Mouse (Mus musculus) embryonic fibroblast, embryonic 13.5 days (primary cell): ENCODE measurements around the gene Tspan32.

Experiments used
- CTCF ChIP-seq: IDR thresholded peaks from 2 replicates; pipeline ENCODE4 v1.5.1; 2011; ENCODE audit warnings: mild to moderate bottlenecking, control low read depth, low read length, moderate library complexity, borderline replicate concordance; ENCODE audit not compliant: insufficient read depth
- POLR2A ChIP-seq: IDR thresholded peaks from 2 replicates; pipeline ENCODE4 v1.6.1; 2011; ENCODE audit warnings: low read depth, mild to moderate bottlenecking, control low read depth, low read length, moderate library complexity

- TF ChIP-seq CTCF (no peak), POLR2A (no peak)
These were observed 36.4 kb downstream of the Tspan32 start for GRCm38 (mm10) chr7:143041138-143041822.
